Mouse (Mus musculus): ENCODE data around the gene Sorcs2. TPM values are rescaled to one million over a fixed set of nuclear protein-coding genes. Genes with fewer than 3 reads are reported as not detected.

Sorcs2 gene
- polyA plus RNA-seq, 1 experiment from 2014 or later = 6.0 TPM

DNA sequence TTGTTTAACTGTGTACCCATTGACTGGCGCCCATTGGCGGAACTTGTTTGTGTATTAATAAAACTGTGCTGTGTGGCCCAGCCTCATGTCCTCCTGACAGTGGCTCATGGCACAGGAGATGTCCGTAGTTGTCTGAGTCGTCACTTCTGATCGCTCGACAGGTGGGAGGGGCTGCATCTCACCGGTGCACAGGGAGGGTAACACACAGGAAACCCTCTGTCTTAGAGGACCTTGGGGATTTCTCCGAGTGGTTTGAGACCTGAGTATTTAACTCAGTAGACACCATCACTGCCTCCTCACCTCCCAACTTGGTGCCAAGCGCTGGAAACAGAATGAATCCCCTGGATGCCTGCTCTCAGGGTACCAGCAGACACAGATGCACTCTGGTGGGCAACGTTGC is 394.1 kb downstream of the Sorcs2 start:
- DNase-seq (ENCODE audit: low spot score) (no peak), ATAC-seq (ENCODE audit: low FRiP score) (no peak)
- Histone ChIP-seq H3K9me3 (ENCODE audit: control insufficient read depth, low read length) (no peaks in the 10 kb centered on the region), H3K4me2 (replicated peaks; ENCODE audit: low read depth, low read length) (no peak overlapping the region), H3K4me1 (replicated peaks; ENCODE audit: control insufficient read depth, insufficient read depth, low read length) (no peaks in the 10 kb centered on the region), H3K4me3 (ENCODE audit: low read depth, low read length) (no peak overlapping the region), H3K36me3 (ENCODE audit: control insufficient read depth, insufficient read depth, low read length) (peaks cover 5% of the 10 kb centered on the region; the same call in 1 of the 2 replicates), H3K9ac (ENCODE audit: low read depth, low read length) (no peak overlapping the region), H3K27me3 (ENCODE audit: control insufficient read depth, insufficient read depth, low read length) (no peaks in the 10 kb centered on the region), H3K27ac (ENCODE audit: low read depth, low read length) (no peak overlapping the region)
- 83% methylated on average over 10 of the region's 10 CpGs for WGBS

DNA sequence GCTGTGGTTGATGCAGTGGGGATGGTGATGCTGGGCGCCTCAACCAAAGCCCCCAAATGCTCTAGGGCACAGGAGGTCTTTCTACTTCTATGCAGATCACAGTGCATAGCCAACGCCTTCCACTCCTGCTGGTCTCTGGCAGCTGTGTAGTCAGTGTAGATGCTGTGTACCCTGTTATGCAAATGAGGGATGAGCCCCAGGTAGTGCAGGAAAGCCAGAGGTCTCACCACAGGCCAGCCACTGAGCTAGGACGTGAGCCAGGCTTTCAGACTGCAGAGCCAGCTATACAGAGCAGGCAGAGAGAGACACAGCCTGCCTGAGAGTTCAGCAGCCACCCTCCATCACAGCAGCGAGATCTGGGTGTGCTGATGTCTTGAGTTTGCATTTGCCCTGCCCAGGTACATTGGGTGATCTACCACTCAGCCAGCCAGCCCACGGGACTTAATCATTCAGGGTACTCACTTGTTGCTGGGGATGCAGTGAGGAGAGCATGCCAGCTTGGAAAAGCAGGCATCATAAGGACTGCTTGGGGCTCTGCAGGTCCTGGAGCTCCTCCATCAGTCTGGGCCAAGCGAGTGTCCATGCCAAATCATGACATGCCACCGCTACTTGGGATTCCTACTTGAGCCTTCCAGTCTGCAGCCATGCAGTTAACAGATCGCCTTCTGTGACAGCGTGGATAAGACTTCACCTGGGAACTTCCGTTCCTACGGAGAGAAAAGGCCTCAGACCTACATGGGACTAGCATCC is 407.8 kb downstream of the Sorcs2 start:
- no peak for DNase-seq (ENCODE audit: low spot score)

DNA sequence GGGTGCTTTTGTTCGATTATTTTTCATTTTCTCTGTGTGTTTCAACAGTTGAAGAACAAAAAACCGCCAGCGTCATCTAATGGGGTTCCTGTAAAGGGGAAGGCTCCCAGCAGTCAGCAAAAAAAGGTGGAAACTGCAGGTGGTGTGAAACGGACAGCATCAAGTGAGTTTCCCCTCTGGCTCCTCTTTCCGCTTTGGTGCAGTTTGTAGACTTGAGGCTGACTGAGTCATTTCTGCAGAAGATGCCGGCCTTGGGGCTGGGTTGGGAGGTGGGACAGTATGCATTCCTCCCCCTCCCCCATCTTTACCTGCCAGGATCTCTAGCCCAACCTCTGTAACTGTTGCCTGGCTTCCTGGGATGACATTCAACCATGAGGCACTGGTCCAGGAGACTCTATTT is 408.4 kb downstream of the Sorcs2 start:
- ATAC-seq (ENCODE audit: low FRiP score) (no peak), DNase-seq (ENCODE audit: low spot score) (no peak)
- no peaks in the 10 kb centered on the region for H3K4me1 ChIP-seq (replicated peaks; ENCODE audit: control insufficient read depth, insufficient read depth, low read length)
- no peaks in the 10 kb centered on the region for H3K9me3 ChIP-seq (ENCODE audit: control insufficient read depth, low read length)
- no peak overlapping the region for H3K4me2 ChIP-seq (replicated peaks; ENCODE audit: low read depth, low read length)
- no peak overlapping the region for H3K27ac ChIP-seq (ENCODE audit: low read depth, low read length)
- WGBS = 80% methylated on average over 6 of the region's 6 CpGs
- no peak overlapping the region for H3K4me3 ChIP-seq (ENCODE audit: low read depth, low read length)
- no peak overlapping the region for H3K9ac ChIP-seq (ENCODE audit: low read depth, low read length)
- no peaks in the 10 kb centered on the region for H3K27me3 ChIP-seq (ENCODE audit: control insufficient read depth, insufficient read depth, low read length)
- peaks cover 5% of the 10 kb centered on the region for H3K36me3 ChIP-seq (ENCODE audit: control insufficient read depth, insufficient read depth, low read length)

More for the DNA sequence above, 407.8 kb downstream of the Sorcs2 start:
- no peaks in the 10 kb centered on the region for H3K9me3 ChIP-seq (ENCODE audit: control insufficient read depth, low read length)
- H3K9ac ChIP-seq (ENCODE audit: low read depth, low read length) = no peak overlapping the region
- no peaks in the 10 kb centered on the region for H3K27me3 ChIP-seq (ENCODE audit: control insufficient read depth, insufficient read depth, low read length)
- 82% methylated on average over 11 of the region's 11 CpGs for WGBS
- H3K4me3 ChIP-seq (ENCODE audit: low read depth, low read length) = no peak overlapping the region
- no peaks in the 10 kb centered on the region for H3K4me1 ChIP-seq (replicated peaks; ENCODE audit: control insufficient read depth, insufficient read depth, low read length)
- H3K36me3 ChIP-seq (ENCODE audit: control insufficient read depth, insufficient read depth, low read length) = peaks cover 5% of the 10 kb centered on the region
- no peak overlapping the region for H3K4me2 ChIP-seq (replicated peaks; ENCODE audit: low read depth, low read length)
- H3K27ac ChIP-seq (ENCODE audit: low read depth, low read length) = no peak overlapping the region
- ATAC-seq (ENCODE audit: low FRiP score) = no peak

DNA sequence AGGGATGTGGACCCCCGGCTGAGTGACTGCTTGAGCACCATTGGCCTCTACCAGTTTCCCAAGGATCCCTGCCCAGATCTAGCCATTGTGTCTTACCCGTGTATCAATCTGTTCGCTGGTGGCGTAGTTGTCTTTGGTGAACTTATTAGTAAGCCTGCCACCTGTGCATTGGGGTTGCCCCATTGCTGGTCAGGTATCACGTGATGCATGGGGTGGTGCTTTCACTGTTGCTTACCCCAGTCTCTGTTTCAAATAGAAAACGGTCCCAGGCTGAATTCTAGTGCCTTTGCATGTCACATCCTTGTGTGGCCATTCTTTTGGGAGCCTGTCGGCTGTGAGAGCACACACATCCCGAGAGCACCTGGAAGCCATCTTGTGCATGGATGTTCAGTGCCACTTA is 409.9 kb downstream of the Sorcs2 start:
- no peak overlapping the region for H3K4me3 ChIP-seq (ENCODE audit: low read depth, low read length)
- ATAC-seq (ENCODE audit: low FRiP score) = no peak
- H3K27me3 ChIP-seq (ENCODE audit: control insufficient read depth, insufficient read depth, low read length) = no peaks in the 10 kb centered on the region
- no peak for DNase-seq (ENCODE audit: low spot score)
- no peaks in the 10 kb centered on the region for H3K4me1 ChIP-seq (replicated peaks; ENCODE audit: control insufficient read depth, insufficient read depth, low read length)
- 85% methylated on average over 8 of the region's 8 CpGs for WGBS
- H3K9ac ChIP-seq (ENCODE audit: low read depth, low read length) = no peak overlapping the region
- peaks cover 5% of the 10 kb centered on the region for H3K36me3 ChIP-seq (ENCODE audit: control insufficient read depth, insufficient read depth, low read length)
- no peaks in the 10 kb centered on the region for H3K9me3 ChIP-seq (ENCODE audit: control insufficient read depth, low read length)
- H3K27ac ChIP-seq (ENCODE audit: low read depth, low read length) = no peak overlapping the region
- no peak overlapping the region for H3K4me2 ChIP-seq (replicated peaks; ENCODE audit: low read depth, low read length)

DNA sequence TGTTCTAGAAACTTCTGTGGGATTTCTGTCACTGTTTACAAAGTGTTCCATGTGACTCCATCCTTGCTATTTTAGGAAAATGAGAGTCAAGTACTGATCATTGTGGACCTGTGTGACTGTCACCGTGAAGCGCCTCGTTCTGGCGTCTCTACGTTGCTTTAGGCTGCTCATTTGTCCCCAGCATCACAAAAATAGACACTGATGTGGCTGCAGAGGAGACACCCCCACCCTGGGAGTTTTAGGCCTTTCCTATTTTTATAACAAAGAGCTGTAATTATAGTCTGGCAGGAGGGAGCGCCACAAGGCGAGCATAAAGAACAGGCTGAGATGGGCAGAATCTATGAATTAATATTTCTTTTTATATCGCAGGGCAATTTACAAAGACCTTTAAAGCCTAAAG is 412.3 kb downstream of the Sorcs2 start:
- H3K9me3 ChIP-seq (ENCODE audit: control insufficient read depth, low read length) = no peaks in the 10 kb centered on the region
- no peak overlapping the region for H3K9ac ChIP-seq (ENCODE audit: low read depth, low read length)
- no peak overlapping the region for H3K4me3 ChIP-seq (ENCODE audit: low read depth, low read length)
- H3K4me2 ChIP-seq (replicated peaks; ENCODE audit: low read depth, low read length) = no peak overlapping the region
- DNase-seq (ENCODE audit: low spot score) (no peak), ATAC-seq (ENCODE audit: low FRiP score) (no peak)
- H3K27ac ChIP-seq (ENCODE audit: low read depth, low read length) = no peak overlapping the region
- 92% methylated on average over 8 of the region's 8 CpGs for WGBS
- no peaks in the 10 kb centered on the region for H3K4me1 ChIP-seq (replicated peaks; ENCODE audit: control insufficient read depth, insufficient read depth, low read length)
- peaks cover 5% of the 10 kb centered on the region for H3K36me3 ChIP-seq (ENCODE audit: control insufficient read depth, insufficient read depth, low read length)
- H3K27me3 ChIP-seq (ENCODE audit: control insufficient read depth, insufficient read depth, low read length) = no peaks in the 10 kb centered on the region

DNA sequence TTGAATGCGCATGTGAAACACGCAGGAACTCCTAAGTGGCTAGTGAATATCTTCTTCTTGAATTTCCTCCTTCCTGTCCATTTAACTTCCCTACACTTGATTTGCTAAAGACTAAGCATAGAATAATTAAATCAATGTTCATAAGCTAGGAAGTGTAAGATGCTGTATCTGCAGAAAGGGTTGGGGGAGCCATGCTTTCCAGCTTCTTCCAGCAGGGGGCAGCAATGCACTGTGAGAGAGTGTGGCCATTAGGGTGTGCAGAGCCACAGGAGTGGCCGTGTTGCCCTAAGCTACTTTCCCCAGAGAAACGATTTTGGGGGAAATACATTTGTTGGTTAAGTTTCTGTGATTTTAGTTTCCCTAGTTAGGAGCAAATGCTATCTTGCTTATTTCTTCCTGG is 416.0 kb downstream of the Sorcs2 start:
- ATAC-seq (ENCODE audit: low FRiP score) = no peak

DNA sequence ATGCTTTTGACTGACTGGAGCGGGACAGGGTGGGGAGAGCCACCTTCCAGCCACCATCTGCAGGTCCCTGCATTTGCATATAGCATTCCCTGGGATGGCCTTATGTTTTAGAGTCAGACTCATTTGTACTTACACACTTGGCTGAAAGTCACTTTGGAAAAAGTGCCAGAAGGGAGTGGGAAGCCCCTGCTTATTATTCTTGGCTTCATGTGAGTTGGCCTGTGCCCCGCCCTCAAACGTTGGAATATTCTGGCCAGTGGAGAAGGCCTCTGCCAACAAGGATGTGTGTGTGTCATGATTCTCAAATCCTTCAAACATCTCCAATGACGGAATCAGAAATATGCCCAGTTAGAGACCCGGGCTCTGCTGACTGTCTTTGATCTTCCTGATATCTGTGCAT is 416.6 kb downstream of the Sorcs2 start:
- ATAC-seq (ENCODE audit: low FRiP score) (no peak), DNase-seq (ENCODE audit: low spot score) (no peak)
- H3K9ac ChIP-seq (ENCODE audit: low read depth, low read length) = no peak overlapping the region
- 90% methylated on average over 5 of the region's 5 CpGs for WGBS
- H3K4me2 ChIP-seq (replicated peaks; ENCODE audit: low read depth, low read length) = no peak overlapping the region
- no peak overlapping the region for H3K4me3 ChIP-seq (ENCODE audit: low read depth, low read length)
- H3K27ac ChIP-seq (ENCODE audit: low read depth, low read length) = no peak overlapping the region
- H3K9me3 ChIP-seq (ENCODE audit: control insufficient read depth, low read length) = no peaks in the 10 kb centered on the region
- no peaks in the 10 kb centered on the region for H3K4me1 ChIP-seq (replicated peaks; ENCODE audit: control insufficient read depth, insufficient read depth, low read length)
- H3K27me3 ChIP-seq (ENCODE audit: control insufficient read depth, insufficient read depth, low read length) = no peaks in the 10 kb centered on the region
- H3K36me3 ChIP-seq (ENCODE audit: control insufficient read depth, insufficient read depth, low read length) = no peaks in the 10 kb centered on the region; the same call in 1 of the 2 replicates

More for the DNA sequence above, 416.0 kb downstream of the Sorcs2 start:
- Histone ChIP-seq H3K9ac (ENCODE audit: low read depth, low read length) (no peak overlapping the region), H3K27ac (ENCODE audit: low read depth, low read length) (no peak overlapping the region), H3K36me3 (ENCODE audit: control insufficient read depth, insufficient read depth, low read length) (no peaks in the 10 kb centered on the region; the same call in 1 of the 2 replicates), H3K4me1 (replicated peaks; ENCODE audit: control insufficient read depth, insufficient read depth, low read length) (no peaks in the 10 kb centered on the region), H3K27me3 (ENCODE audit: control insufficient read depth, insufficient read depth, low read length) (no peaks in the 10 kb centered on the region), H3K4me2 (replicated peaks; ENCODE audit: low read depth, low read length) (no peak overlapping the region), H3K9me3 (ENCODE audit: control insufficient read depth, low read length) (no peaks in the 10 kb centered on the region), H3K4me3 (ENCODE audit: low read depth, low read length) (no peak overlapping the region)
- DNase-seq (ENCODE audit: low spot score) = peak; percentile 92
- WGBS = 46% methylated on average over 4 of the region's 4 CpGs

DNA sequence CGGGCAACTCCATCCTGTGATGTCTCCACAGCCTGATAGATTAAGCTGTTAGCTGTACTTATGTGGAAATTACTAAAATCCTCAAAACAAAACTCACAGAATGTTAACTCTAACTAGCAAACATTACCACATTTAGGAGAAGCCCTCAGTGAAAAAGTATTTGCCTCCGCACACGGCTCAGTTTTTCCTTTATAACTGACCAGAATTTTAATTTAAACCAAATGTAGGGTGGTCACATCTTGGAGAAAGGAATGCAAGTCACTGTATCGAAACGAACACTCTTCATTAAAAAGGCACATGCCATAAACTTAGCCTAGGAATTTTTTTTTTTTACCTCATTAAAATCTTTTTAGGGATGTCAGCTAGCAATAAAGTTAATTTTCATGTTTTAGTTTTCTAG is 417.4 kb downstream of the Sorcs2 start:
- no peaks in the 10 kb centered on the region for H3K4me1 ChIP-seq (replicated peaks; ENCODE audit: control insufficient read depth, insufficient read depth, low read length)
- H3K27me3 ChIP-seq (ENCODE audit: control insufficient read depth, insufficient read depth, low read length) = no peaks in the 10 kb centered on the region
- no peak overlapping the region for H3K9ac ChIP-seq (ENCODE audit: low read depth, low read length)
- no peak overlapping the region for H3K4me3 ChIP-seq (ENCODE audit: low read depth, low read length)
- no peaks in the 10 kb centered on the region; the same call in 1 of the 2 replicates for H3K36me3 ChIP-seq (ENCODE audit: control insufficient read depth, insufficient read depth, low read length)
- H3K9me3 ChIP-seq (ENCODE audit: control insufficient read depth, low read length) = no peaks in the 10 kb centered on the region
- ATAC-seq (ENCODE audit: low FRiP score) = no peak
- no peak overlapping the region for H3K4me2 ChIP-seq (replicated peaks; ENCODE audit: low read depth, low read length)
- no peak for DNase-seq (ENCODE audit: low spot score)
- no peak overlapping the region for H3K27ac ChIP-seq (ENCODE audit: low read depth, low read length)
- WGBS = 81% methylated on average over 5 of the region's 5 CpGs

DNA sequence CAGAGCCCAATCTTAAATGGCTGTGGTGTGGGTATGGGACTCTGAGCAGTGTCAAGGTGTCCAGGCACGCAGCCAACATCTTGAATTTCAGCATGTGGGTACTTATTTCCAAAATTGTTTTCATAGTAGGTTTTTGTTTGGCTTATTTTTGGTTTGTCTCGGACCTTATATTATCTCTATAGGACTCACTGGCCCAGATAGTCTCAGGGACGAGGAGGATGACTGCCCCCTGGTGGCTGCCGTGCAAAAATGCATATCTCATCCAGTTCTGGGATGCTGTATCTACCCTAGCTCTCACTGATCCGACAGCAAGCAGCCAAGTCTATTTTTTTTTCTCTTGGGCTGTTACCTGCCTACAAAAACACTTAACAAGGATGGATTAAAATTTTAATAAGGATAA is 422.3 kb downstream of the Sorcs2 start:
- DNase-seq (ENCODE audit: low spot score) = peak; percentile 85
- Histone ChIP-seq H3K4me3 (ENCODE audit: low read depth, low read length) (no peak overlapping the region), H3K4me2 (replicated peaks; ENCODE audit: low read depth, low read length) (no peak overlapping the region), H3K27ac (ENCODE audit: low read depth, low read length) (no peak overlapping the region), H3K27me3 (ENCODE audit: control insufficient read depth, insufficient read depth, low read length) (no peaks in the 10 kb centered on the region), H3K4me1 (replicated peaks; ENCODE audit: control insufficient read depth, insufficient read depth, low read length) (peaks cover 2% of the 10 kb centered on the region), H3K9ac (ENCODE audit: low read depth, low read length) (no peak overlapping the region), H3K36me3 (ENCODE audit: control insufficient read depth, insufficient read depth, low read length) (no peaks in the 10 kb centered on the region), H3K9me3 (ENCODE audit: control insufficient read depth, low read length) (no peaks in the 10 kb centered on the region)
- 17% methylated on average over 5 of the region's 5 CpGs for WGBS
- no peak for ATAC-seq (ENCODE audit: low FRiP score)
